Mouse (Mus musculus) 3T3-L1 (cell line): ENCODE measurements around the gene Gm20696.

Experiments
- DNase-seq: peaks from one replicate; pipeline ENCODE4 v3.0.0-alpha.2; 2015; ENCODE audit warnings: low read depth, low spot score

Gm20696 gene

GRCm38 (mm10) chr6:99333127-99333526 is 333.5 kb downstream of the Gm20696 start:
- no peak for DNase-seq

GRCm38 (mm10) chr6:99330169-99330568 is 336.4 kb downstream of the Gm20696 start:
- no peak for DNase-seq

DNA sequence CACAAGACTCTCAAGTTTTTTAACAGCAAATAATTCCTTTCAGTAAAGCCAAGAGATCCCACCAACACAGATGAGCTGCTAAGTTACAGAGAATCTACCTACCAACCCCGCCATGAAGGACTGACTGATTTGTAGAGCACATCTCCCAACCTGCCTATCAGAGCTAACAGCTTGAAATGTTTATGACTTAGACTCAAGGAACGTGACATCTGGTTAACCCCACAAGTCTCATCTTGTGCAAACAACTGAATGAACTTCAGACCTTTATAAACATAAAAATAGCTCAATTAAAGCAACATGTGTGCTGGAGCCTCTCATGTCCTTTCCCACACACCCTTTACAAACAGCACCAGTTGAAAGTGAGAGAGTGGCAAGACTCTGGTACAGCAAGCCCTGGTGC is 338.0 kb downstream of the Gm20696 start:
- peak; percentile 79 for DNase-seq

GRCm38 (mm10) chr6:99328146-99328545 is 338.5 kb downstream of the Gm20696 start:
- DNase-seq: peak; percentile 77

- peak; percentile 98 for DNase-seq
Observed at GRCm38 (mm10) chr6:99327721-99328120, 338.9 kb downstream of the Gm20696 start.

- no peak for DNase-seq
Observed at GRCm38 (mm10) chr6:99325881-99326280, 340.7 kb downstream of the Gm20696 start.

GRCm38 (mm10) chr6:99325461-99325860 is 341.1 kb downstream of the Gm20696 start:
- DNase-seq: no peak

- no peak for DNase-seq
Observed at GRCm38 (mm10) chr6:99322132-99322904, 344.3 kb downstream of the Gm20696 start.

DNA sequence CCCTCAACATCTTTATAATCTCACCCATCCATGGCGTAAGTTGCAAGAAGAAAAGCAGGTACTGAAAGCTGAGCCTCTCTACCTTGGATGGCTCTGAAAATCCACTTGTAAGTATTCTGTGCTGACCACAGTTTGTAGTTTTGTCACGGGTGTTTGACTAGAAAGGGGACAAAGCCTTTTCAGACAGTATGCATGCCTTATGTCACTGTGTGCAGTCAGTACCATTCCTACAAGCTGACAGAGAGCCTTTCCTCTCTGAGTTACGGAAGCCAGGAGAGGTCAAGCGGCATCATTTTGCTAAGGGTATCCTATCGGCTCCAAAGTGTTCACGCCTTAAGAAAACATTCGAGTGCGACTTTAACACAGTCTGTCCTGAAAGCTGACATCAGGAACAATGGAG is 346.2 kb downstream of the Gm20696 start:
- DNase-seq: no peak

- no peak for DNase-seq
Observed at GRCm38 (mm10) chr6:99319415-99320405, 346.9 kb downstream of the Gm20696 start.

DNA sequence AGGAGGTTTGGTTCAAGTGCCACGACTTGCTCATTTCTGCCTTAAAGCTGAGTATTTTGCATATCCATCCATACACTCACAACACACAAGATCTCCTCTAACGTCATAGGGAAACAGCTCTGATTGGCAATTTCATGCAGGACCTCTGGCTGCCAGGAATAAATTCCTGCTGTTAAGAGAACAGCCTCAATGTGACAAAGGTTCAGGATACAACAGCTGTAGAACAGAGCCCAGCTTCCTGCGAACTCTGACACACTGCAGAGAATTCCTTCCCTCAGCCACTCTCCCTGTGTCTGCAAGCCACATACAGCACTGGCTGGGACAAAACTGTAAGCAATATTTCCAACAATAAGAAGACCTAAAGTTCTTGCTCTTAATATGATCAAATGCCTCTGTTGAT is 351.9 kb downstream of the Gm20696 start:
- DNase-seq: no peak

DNA sequence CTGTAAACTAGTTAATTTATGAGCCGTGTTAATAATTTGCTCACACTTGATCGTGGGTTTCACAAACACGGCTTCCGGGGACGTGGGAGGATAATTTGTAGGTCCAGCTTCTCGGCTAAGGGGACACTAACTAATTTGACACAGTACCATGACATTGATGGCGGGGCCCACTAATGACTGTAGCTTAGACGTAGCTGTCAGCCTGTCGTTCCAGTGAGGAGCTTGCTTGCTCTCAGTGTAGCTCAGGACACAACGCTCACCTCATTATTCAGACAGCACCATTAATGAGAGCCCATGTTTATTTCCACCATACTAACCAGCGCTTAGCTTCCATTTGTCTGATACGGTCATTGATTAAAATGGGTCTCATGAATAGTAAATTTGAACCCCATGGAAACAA is 356.1 kb downstream of the Gm20696 start:
- no peak for DNase-seq

- no peak for DNase-seq
Observed at GRCm38 (mm10) chr6:99310171-99310500, 356.5 kb downstream of the Gm20696 start.

GRCm38 (mm10) chr6:99309466-99310170 is 357.0 kb downstream of the Gm20696 start:
- DNase-seq: no peak

DNA sequence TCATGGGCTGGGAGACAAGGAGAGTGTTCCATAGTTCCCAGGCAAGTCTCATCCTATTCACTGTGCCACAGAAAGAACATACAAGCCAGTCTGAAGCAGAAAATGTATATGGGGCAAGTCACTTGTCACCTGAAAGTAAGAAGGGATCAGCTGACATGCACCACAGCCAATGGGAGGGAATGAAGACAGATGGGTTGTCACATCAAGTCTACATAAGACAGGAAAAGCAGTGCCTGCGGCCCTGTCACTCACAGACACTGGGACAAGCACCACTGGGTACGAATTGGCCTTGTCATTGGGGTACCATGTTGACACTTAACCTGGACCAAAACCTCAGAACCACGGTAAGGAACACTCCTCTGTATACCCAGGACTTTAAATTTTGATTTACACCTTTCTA is 360.8 kb downstream of the Gm20696 start:
- DNase-seq: no peak

DNA sequence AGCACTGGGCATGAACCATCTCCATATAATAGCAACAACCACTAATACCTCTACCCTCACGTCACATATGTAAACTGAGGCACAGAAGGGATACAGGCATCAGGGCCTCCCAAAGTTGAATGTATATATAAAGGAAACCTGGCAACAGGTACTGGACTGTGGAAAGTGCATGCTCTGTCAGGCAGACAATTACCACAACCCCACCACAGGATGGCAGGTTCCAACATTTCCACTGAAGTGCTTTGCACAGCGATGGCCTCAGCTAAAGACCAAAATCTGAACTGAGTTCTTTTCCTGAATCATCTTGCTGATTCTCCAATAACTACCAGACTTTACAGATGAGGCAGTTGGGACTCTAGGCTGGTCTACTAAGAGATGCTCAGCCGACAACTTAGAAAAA is 361.4 kb downstream of the Gm20696 start:
- no peak for DNase-seq

GRCm38 (mm10) chr6:99302662-99303435 is 363.7 kb downstream of the Gm20696 start:
- DNase-seq: no peak

- no peak for DNase-seq
Observed at GRCm38 (mm10) chr6:99301923-99302322, 364.7 kb downstream of the Gm20696 start.

DNA sequence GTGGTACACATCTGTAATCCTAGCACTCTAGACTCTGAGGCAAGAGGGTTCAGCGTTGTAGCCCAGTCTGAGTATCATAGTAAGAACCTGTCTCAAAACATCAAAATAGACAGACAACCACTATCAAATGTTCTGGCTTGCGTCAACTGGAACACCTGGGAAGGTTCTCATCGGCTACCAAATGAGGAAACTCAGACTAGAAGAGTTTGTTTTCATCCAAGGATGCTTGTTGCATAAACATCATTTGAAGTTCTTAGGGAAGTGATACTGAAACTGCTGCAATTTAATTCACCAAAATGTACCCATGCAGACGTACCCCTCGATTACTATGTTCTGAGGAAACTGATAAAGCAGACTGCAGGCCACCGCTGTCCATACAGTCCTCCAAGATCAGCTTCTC is 366.4 kb downstream of the Gm20696 start:
- DNase-seq: no peak

DNA sequence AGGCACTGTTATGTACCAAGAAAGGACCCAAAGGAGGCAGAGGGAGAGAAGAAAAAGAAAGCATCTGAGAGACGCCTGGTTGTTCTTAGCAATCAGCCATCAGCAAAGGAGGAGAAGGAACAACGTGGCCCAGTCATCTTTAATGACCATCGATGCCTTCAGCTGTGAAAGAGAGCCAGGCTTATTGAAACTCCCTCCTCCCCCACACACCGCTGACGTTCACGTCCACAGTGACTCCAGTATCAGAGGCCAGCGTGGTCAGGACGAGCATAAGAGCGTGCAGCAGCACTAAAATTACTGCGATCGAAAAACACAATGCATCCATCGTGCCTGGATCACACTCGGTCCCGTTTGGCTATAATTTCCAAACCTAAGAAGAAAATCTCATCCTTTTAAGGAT is 367.4 kb downstream of the Gm20696 start:
- DNase-seq: no peak

DNA sequence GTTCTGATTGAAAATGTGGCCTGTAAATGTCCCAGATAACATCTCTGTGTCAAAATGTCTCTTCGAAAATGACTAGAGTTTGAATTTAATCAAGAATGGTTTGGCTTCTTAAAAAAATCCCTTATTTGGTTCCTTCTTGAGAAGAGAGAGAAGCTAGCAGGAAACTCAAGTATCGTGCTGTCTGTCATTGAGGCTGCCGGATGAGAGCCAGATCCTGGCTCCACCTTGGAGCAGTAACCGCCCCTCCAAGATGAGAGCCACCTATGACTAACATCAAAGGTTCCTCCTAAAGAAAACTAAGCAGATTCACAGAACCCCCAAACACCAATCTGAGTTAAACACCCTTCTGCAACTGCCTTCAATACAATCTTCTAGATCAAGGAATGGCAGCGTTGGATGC is 369.1 kb downstream of the Gm20696 start:
- DNase-seq: no peak
